Mouse (Mus musculus) mouse trophoblast stem cell (cell line): ENCODE results near the gene Ric8a.

Source experiments
- in situ Hi-C, 2 experiments: fragments of 300-500 bp; cut with MseI, MboI; formaldehyde crosslinking; loops; 2 replicates in 1 of 2; 3 replicates in 1 of 2; pipeline ENCODE4 v1.15.1; 2025

The Ric8a gene

GRCm38 (mm10) chr7:140844905-140845665 lies 11.7 kb upstream of the Ric8a start, which contains the start of gene Scgb1c1:
Scgb1c1 (plus strand) TSS chr7:140845547.
- in situ Hi-C loops, result loop anchor here (5.0 kb wide), 1 partner anchor 57 kb away; the partner anchor contains the start of gene Cox8b (in 2 of the 2)

- in situ Hi-C loops, result loop anchor here in 1 of 2 experiments (5.0 kb wide), 1 partner anchor 57 kb away; the partner anchor contains the start of gene Cox8b
Measured at GRCm38 (mm10) chr7:140845683-140846082, 11.1 kb upstream of the Ric8a start.

GRCm38 (mm10) chr7:140846676-140847075 lies 10.1 kb upstream of the Ric8a start:
- in situ Hi-C loops, result loop anchor here in 1 of 2 experiments (5.0 kb wide), 1 partner anchor 56 kb away; the partner anchor contains the start of gene Cox8b

GRCm38 (mm10) chr7:140847755-140848580 lies 8.8 kb upstream of the Ric8a start, which contains the start of gene Odf3:
Odf3 (plus strand) TSS chr7:140847805.
- in situ Hi-C loops, result loop anchor here in 1 of 2 experiments (5.0 kb wide), 1 partner anchor 54 kb away; the partner anchor contains the start of gene Cox8b

- in situ Hi-C loops, result loop anchor here in 1 of 2 experiments (5.0 kb wide), 1 partner anchor 54 kb away; the partner anchor contains the start of gene Cox8b
Measured at GRCm38 (mm10) chr7:140848591-140848990, 8.2 kb upstream of the Ric8a start.

GRCm38 (mm10) chr7:140851916-140852315 lies 4.8 kb upstream of the Ric8a start:
- in situ Hi-C loops, result no loop called here

- in situ Hi-C loops, result no loop called here
Measured at GRCm38 (mm10) chr7:140853386-140853785, 3.4 kb upstream of the Ric8a start.

- in situ Hi-C loops, result no loop called here
Measured at GRCm38 (mm10) chr7:140854483-140854882, 2.3 kb upstream of the Ric8a start.

GRCm38 (mm10) chr7:140855181-140855580 lies 1.6 kb upstream of the Ric8a start:
- in situ Hi-C loops, result no loop called here

GRCm38 (mm10) chr7:140855860-140856784 lies 635 bp upstream of the Ric8a start, which contains the start of gene Gm45785:
Gm45785 (minus strand) TSS chr7:140856331.
- in situ Hi-C loops, result no loop called here

- in situ Hi-C loops, result no loop called here
Measured at GRCm38 (mm10) chr7:140857550-140858505, 1.1 kb downstream of the Ric8a start, which contains the start of gene Bet1l. Bet1l (minus strand) TSS chr7:140857577.

GRCm38 (mm10) chr7:140858746-140859145 lies 2.0 kb downstream of the Ric8a start:
- in situ Hi-C loops, result no loop called here

- in situ Hi-C loops, result no loop called here
Measured at GRCm38 (mm10) chr7:140859997-140860396, 3.2 kb downstream of the Ric8a start.

GRCm38 (mm10) chr7:140860728-140861127 lies 4.0 kb downstream of the Ric8a start:
- in situ Hi-C loops, result no loop called here

- in situ Hi-C loops, result no loop called here
Measured at GRCm38 (mm10) chr7:140864761-140865160, 8.0 kb downstream of the Ric8a start.

GRCm38 (mm10) chr7:140874224-140874623 lies 17.5 kb downstream of the Ric8a start:
- in situ Hi-C loops, result no loop called here

- in situ Hi-C loops, result no loop called here
Measured at GRCm38 (mm10) chr7:140877364-140877763, 20.6 kb downstream of the Ric8a start.

GRCm38 (mm10) chr7:140879355-140879754 lies 22.6 kb downstream of the Ric8a start:
- in situ Hi-C loops, result no loop called here

GRCm38 (mm10) chr7:140880419-140880818 lies 23.7 kb downstream of the Ric8a start:
- in situ Hi-C loops, result no loop called here
